In the genomic region with DNA sequence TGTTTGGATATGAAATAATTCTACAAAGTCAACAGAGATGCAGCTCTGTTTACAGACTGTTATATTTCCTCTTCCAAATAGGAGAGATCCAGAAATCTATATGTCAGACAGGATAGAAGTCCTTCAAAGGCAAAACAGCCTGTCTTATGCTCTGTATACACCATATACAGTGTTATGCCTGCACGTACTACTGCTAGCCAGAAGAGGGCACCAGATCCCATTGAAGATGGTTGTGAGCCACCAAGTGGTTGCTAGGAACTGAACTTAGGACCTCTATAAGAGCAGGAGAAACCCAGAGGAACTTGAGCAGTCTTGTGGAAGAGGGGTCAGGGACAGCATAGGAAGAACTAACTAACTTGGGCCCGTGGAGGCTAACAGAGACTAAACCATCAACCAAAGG, we compare ENCODE assay signal across 15 mouse cellular contexts.
DNase-seq lines count a peak whose midpoint lies in the region; ATAC-seq and TF ChIP-seq lines count a peak whose summit lies in the region.
"Had no signal": no experiment of that assay in that cellular context is flagged by ENCODE, and none has a peak within 500 bp of the region (broad histone marks: within the 10 kb centered on the region; RNA-seq: fewer than 3 reads in every experiment).

No protein-coding gene starts in this region.

- no peak overlapping the region for H3K4me2 ChIP-seq in heart, embryonic 11.5 days
- H3K4me2 ChIP-seq in midbrain, postnatal 0 days (ENCODE audit: low read depth, low read length, poor library complexity, severe bottlenecking) = no peak overlapping the region
- no peak overlapping the region for H3K4me2 ChIP-seq in midbrain, embryonic 13.5 days (replicated peaks)
- H3K4me2 ChIP-seq: hindbrain, embryonic 14.5 days; midbrain, embryonic 12.5 days had no signal

- H3K4me3 ChIP-seq in heart, adult 2 months = no peak overlapping the region
- H3K4me3 ChIP-seq in heart, embryonic 11.5 days (ENCODE audit: low read depth, low read length) = no peak overlapping the region
- H3K4me3 ChIP-seq in midbrain, postnatal 0 days (ENCODE audit: low read depth, low read length) = no peak overlapping the region
- H3K4me3 ChIP-seq in midbrain, embryonic 13.5 days (replicated peaks) = no peak overlapping the region
- H3K4me3 ChIP-seq: midbrain, embryonic 12.5 days had no signal

- H3K36me3 ChIP-seq in heart, adult 2 months (ENCODE audit: control insufficient read depth, insufficient read depth, low read length) = no peaks in the 10 kb centered on the region
- peaks cover 26% of the 10 kb centered on the region for H3K36me3 ChIP-seq in heart, embryonic 11.5 days (ENCODE audit: control insufficient read depth, insufficient read depth, low read length)
- H3K36me3 ChIP-seq in midbrain, postnatal 0 days (ENCODE audit: insufficient read depth, low read length) = no peaks in the 10 kb centered on the region
- peaks cover 34% of the 10 kb centered on the region for H3K36me3 ChIP-seq in midbrain, embryonic 13.5 days

- no peaks in the 10 kb centered on the region for H3K27me3 ChIP-seq in heart, adult 2 months (ENCODE audit: control insufficient read depth, insufficient read depth, low read length)
- H3K27me3 ChIP-seq in heart, embryonic 11.5 days (ENCODE audit: control insufficient read depth, insufficient read depth, low read length) = no peaks in the 10 kb centered on the region
- no peaks in the 10 kb centered on the region for H3K27me3 ChIP-seq in midbrain, postnatal 0 days (ENCODE audit: insufficient read depth, low read length)
- H3K27me3 ChIP-seq in midbrain, embryonic 13.5 days = no peaks in the 10 kb centered on the region
- no peaks in the 10 kb centered on the region for H3K27me3 ChIP-seq in Patski
- H3K27me3 ChIP-seq: midbrain, embryonic 12.5 days had no signal

- in situ Hi-C loops in Patski (cut with MboI; ENCODE audit: low pct_unique_long_range_greater_than_20kb) = no loop called here

- H3K9ac ChIP-seq in heart, adult 2 months (ENCODE audit: low read depth, low read length) = no peak overlapping the region
- no peak overlapping the region for H3K9ac ChIP-seq in heart, embryonic 11.5 days (ENCODE audit: low read depth, low read length)
- H3K9ac ChIP-seq in midbrain, postnatal 0 days (replicated peaks; ENCODE audit: low read length, poor library complexity, severe bottlenecking) = no peak overlapping the region
- H3K9ac ChIP-seq in midbrain, embryonic 13.5 days (replicated peaks) = no peak overlapping the region
- H3K9ac ChIP-seq: hindbrain, embryonic 14.5 days; midbrain, embryonic 12.5 days had no signal

- TF ChIP-seq CTCF in heart, adult 2 months (IDR thresholded peaks at IDR 0.05) = peak; percentile 44
- peak; percentile 39 for TF ChIP-seq CTCF in midbrain, postnatal 0 days (IDR thresholded peaks at IDR 0.05)
- TF ChIP-seq CTCF in Patski (IDR thresholded peaks at IDR 0.05) = peak; percentile 68

- POLR2A ChIA-PET in Patski (lab: Charles Lee) = no interaction called here

- H3K79me2 ChIP-seq in heart, adult 2 months (replicated peaks; ENCODE audit: control insufficient read depth, insufficient read depth, low read length) = no peaks in the 10 kb centered on the region

- no peak for ATAC-seq in heart, embryonic 11.5 days (replicated peaks; ENCODE audit: insufficient number of reproducible peaks, low FRiP score, low TSS enrichment)
- no peak for ATAC-seq in midbrain, postnatal 0 days (ENCODE audit: low FRiP score)
- ATAC-seq in midbrain, embryonic 13.5 days = no peak
- ATAC-seq in Patski = peak; percentile 54
- ATAC-seq in neutrophil, adult 5-6 weeks (ENCODE audit: extremely low read depth, insufficient number of reproducible peaks, low FRiP score, poor library complexity, severe bottlenecking) = peak; percentile 39; the same call in 1 of the 2 replicates

- no peaks in the 10 kb centered on the region; the same call in 1 of the 2 replicates for H3K9me3 ChIP-seq in heart, embryonic 11.5 days (replicated peaks; ENCODE audit: control insufficient read depth, low read length)
- no peaks in the 10 kb centered on the region for H3K9me3 ChIP-seq in midbrain, postnatal 0 days (ENCODE audit: low read length)
- no peaks in the 10 kb centered on the region for H3K9me3 ChIP-seq in midbrain, embryonic 13.5 days
- H3K9me3 ChIP-seq: G1E; midbrain, embryonic 12.5 days had no signal

- no peak for TF ChIP-seq POLR2A in heart, adult 2 months (IDR thresholded peaks at IDR 0.05; ENCODE audit: insufficient read depth, low read depth, low read length)

- H3K4me1 ChIP-seq in heart, adult 2 months (ENCODE audit: control insufficient read depth, insufficient read depth, low read length) = no peaks in the 10 kb centered on the region
- no peaks in the 10 kb centered on the region for H3K4me1 ChIP-seq in heart, embryonic 11.5 days (ENCODE audit: control insufficient read depth, insufficient read depth, low read length)
- no peaks in the 10 kb centered on the region for H3K4me1 ChIP-seq in midbrain, postnatal 0 days (ENCODE audit: insufficient read depth, low read length)
- H3K4me1 ChIP-seq in midbrain, embryonic 13.5 days (replicated peaks) = no peaks in the 10 kb centered on the region
- H3K4me1 ChIP-seq: midbrain, embryonic 12.5 days had no signal

- no peak overlapping the region for H3K27ac ChIP-seq in heart, adult 2 months
- no peak overlapping the region for H3K27ac ChIP-seq in heart, embryonic 11.5 days (ENCODE audit: low read depth, low read length)
- H3K27ac ChIP-seq in midbrain, postnatal 0 days (ENCODE audit: low read depth, low read length) = no peak overlapping the region
- no peak overlapping the region for H3K27ac ChIP-seq in midbrain, embryonic 13.5 days
- H3K27ac ChIP-seq: hindbrain, embryonic 14.5 days; midbrain, embryonic 12.5 days had no signal

- no peak for DNase-seq in heart, adult 2 months
- DNase-seq in midbrain, postnatal 0 days (ENCODE audit: low spot score) = no peak
- no peak for DNase-seq in Patski (ENCODE audit: low read depth, low spot score)
- DNase-seq in neural tube, embryonic 10.5 days (ENCODE audit: extremely low spot score, low spot score) = no peak
- DNase-seq in kidney, adult 8-10 months = no peak
- DNase-seq: adrenal gland, postnatal 10 days; cerebellum, adult 11-12 months; kidney, postnatal 25 days; lung, adult 2 months had no signal

- WGBS in heart, adult 2 months = 93% methylated on average over 2 of the region's 2 CpGs
- 82% methylated on average over 2 of the region's 2 CpGs for WGBS in heart, embryonic 11.5 days (ENCODE audit: insufficient replicate concordance)
- WGBS in midbrain, postnatal 0 days = 90% methylated on average over 2 of the region's 2 CpGs
- WGBS in midbrain, embryonic 13.5 days = 86% methylated on average over 2 of the region's 2 CpGs

- TF ChIP-seq EP300 in heart, adult 2 months (IDR thresholded peaks at IDR 0.05; ENCODE audit: insufficient read depth, low read depth, low read length) = no peak

- CTCF ChIA-PET in Patski (lab: Charles Lee) = interaction anchor here (2.4 kb wide), 1 partner anchor 11 kb away, joined by 8 read pairs; no protein-coding TSS in a partner anchor

- intact Hi-C loops in heart, adult 2 months (cut with DNase I) = no loop called here

Comparison
In these comparisons a context has a peak if more than half of its experiments do, and no peak if none do; other contexts are left out.
1. ATAC-seq: peak in Patski (single experiment) and neutrophil, adult 5-6 weeks (single experiment); none in heart, embryonic 11.5 days (single experiment), midbrain, postnatal 0 days (single experiment) and midbrain, embryonic 13.5 days (single experiment).
2. Peak in every context shown above with its lines, with median percentiles within 50 percentile points of each other: CTCF ChIP-seq.